Mouse (Mus musculus): ENCODE results near the gene Cda. TPM values are rescaled to one million over a fixed set of nuclear protein-coding genes. Genes with fewer than 3 reads are reported as not detected.

The Cda gene
- total and polyA plus RNA-seq, 3 experiments: 12.4 to 26.1 TPM; not detected in 1

- Histone ChIP-seq H3K27ac (ENCODE audit: control insufficient read depth, low read depth, low read length) (no peak overlapping the region), H3K27me3 (ENCODE audit: control insufficient read depth in 1 of 2, insufficient read depth in 2 of 2, low read length in 2 of 2) (no peaks in the 10 kb centered on the region), H3K79me2 (ENCODE audit: control insufficient read depth, insufficient read depth, low read length, poor library complexity) (no peaks in the 10 kb centered on the region), H3K4me3 (ENCODE audit: control insufficient read depth in 1 of 2, insufficient read depth in 1 of 2, low read depth in 2 of 2, low read length in 2 of 2) (no peak overlapping the region), H3K9ac (ENCODE audit: control insufficient read depth, low read depth, low read length, poor library complexity, severe bottlenecking) (no peak overlapping the region), H3K9me3 (replicated peaks; ENCODE audit: insufficient read depth, low read length) (no peaks in the 10 kb centered on the region), H3K36me3 (ENCODE audit: control insufficient read depth in 1 of 2, insufficient read depth in 2 of 2, low read length in 2 of 2) (peaks cover 0 to 3% of the 10 kb centered on the region in 2 experiments; a peak in 1 of 4 replicates), H3K4me1 (ENCODE audit: control insufficient read depth in 1 of 2, insufficient read depth in 2 of 2, low read length in 2 of 2) (no peaks in the 10 kb centered on the region)
- TF ChIP-seq MAZ (IDR thresholded peaks at IDR 0.05; ENCODE audit: low read depth, low read length) (no peak), USF1 (IDR thresholded peaks at IDR 0.05; ENCODE audit: low read depth, low read length) (no peak), ZNF384 (IDR thresholded peaks at IDR 0.05; ENCODE audit: low read depth, low read length) (peak; percentile 86), POLR2A (IDR thresholded peaks at IDR 0.05; ENCODE audit: control insufficient read depth in 1 of 2, insufficient read depth in 1 of 2, low read depth in 1 of 2, low read length in 2 of 2, poor library complexity in 1 of 2) (no peak), HCFC1 (IDR thresholded peaks at IDR 0.05; ENCODE audit: low read depth, low read length) (no peak), SIN3A (IDR thresholded peaks at IDR 0.05; ENCODE audit: low read length) (no peak), CTCF (IDR thresholded peaks at IDR 0.05 in 2 of 3, conservative IDR thresholded peaks at IDR 0.05 in 1 of 3; ENCODE audit: control insufficient read depth in 1 of 3, insufficient read depth in 1 of 3, low read depth in 2 of 3, low read length in 3 of 3, poor library complexity in 1 of 3, severe bottlenecking in 1 of 3) (peak; percentile 16 to 63 (median 45); a peak in 4 of 6 replicates)
- peak; percentile 39 for DNase-seq (ENCODE audit: low read depth, low spot score)
Measured at GRCm38 (mm10) chr4:138316369-138316768, 51.4 kb downstream of the Cda start.

GRCm38 (mm10) chr4:138315781-138316180 lies 52.0 kb downstream of the Cda start:
- no peak overlapping the region for H3K27ac ChIP-seq (ENCODE audit: control insufficient read depth, low read depth, low read length)
- no peak overlapping the region for H3K4me3 ChIP-seq (ENCODE audit: control insufficient read depth in 1 of 2, insufficient read depth in 1 of 2, low read depth in 2 of 2, low read length in 2 of 2)
- H3K9me3 ChIP-seq (replicated peaks; ENCODE audit: insufficient read depth, low read length): no peaks in the 10 kb centered on the region
- H3K36me3 ChIP-seq (ENCODE audit: control insufficient read depth in 1 of 2, insufficient read depth in 2 of 2, low read length in 2 of 2): peaks cover 0 to 3% of the 10 kb centered on the region in 2 experiments; a peak in 1 of 4 replicates
- TF ChIP-seq ELF1 (IDR thresholded peaks at IDR 0.05; ENCODE audit: low read depth, low read length): no peak
- TF ChIP-seq RAD21 (IDR thresholded peaks at IDR 0.05; ENCODE audit: low read depth, low read length): peak; percentile 21
- peak; percentile 58 to 71 (median 71) for TF ChIP-seq CTCF (IDR thresholded peaks at IDR 0.05 in 2 of 3, conservative IDR thresholded peaks at IDR 0.05 in 1 of 3; ENCODE audit: control insufficient read depth in 1 of 3, insufficient read depth in 1 of 3, low read depth in 2 of 3, low read length in 3 of 3, poor library complexity in 1 of 3, severe bottlenecking in 1 of 3)
- peak; percentile 63 for TF ChIP-seq SMC3 (IDR thresholded peaks at IDR 0.05; ENCODE audit: low read depth, low read length)
- no peak for TF ChIP-seq TAL1 (IDR thresholded peaks at IDR 0.05; ENCODE audit: low read length)
- H3K79me2 ChIP-seq (ENCODE audit: control insufficient read depth, insufficient read depth, low read length, poor library complexity): no peaks in the 10 kb centered on the region
- DNase-seq (ENCODE audit: low read depth, low spot score): peak; percentile 61
- H3K4me1 ChIP-seq (ENCODE audit: control insufficient read depth in 1 of 2, insufficient read depth in 2 of 2, low read length in 2 of 2): no peaks in the 10 kb centered on the region
- no peaks in the 10 kb centered on the region for H3K27me3 ChIP-seq (ENCODE audit: control insufficient read depth in 1 of 2, insufficient read depth in 2 of 2, low read length in 2 of 2)
- H3K9ac ChIP-seq (ENCODE audit: control insufficient read depth, low read depth, low read length, poor library complexity, severe bottlenecking): no peak overlapping the region

- Histone ChIP-seq H3K4me3 (ENCODE audit: control insufficient read depth in 1 of 2, insufficient read depth in 1 of 2, low read depth in 2 of 2, low read length in 2 of 2) (no peak overlapping the region), H3K27ac (ENCODE audit: control insufficient read depth, low read depth, low read length) (no peak overlapping the region), H3K4me1 (ENCODE audit: control insufficient read depth in 1 of 2, insufficient read depth in 2 of 2, low read length in 2 of 2) (no peaks in the 10 kb centered on the region), H3K9ac (ENCODE audit: control insufficient read depth, low read depth, low read length, poor library complexity, severe bottlenecking) (no peak overlapping the region), H3K9me3 (replicated peaks; ENCODE audit: insufficient read depth, low read length) (no peaks in the 10 kb centered on the region), H3K36me3 (ENCODE audit: control insufficient read depth in 1 of 2, insufficient read depth in 2 of 2, low read length in 2 of 2) (peaks cover 0 to 4% of the 10 kb centered on the region in 2 experiments; a peak in 2 of 4 replicates), H3K79me2 (ENCODE audit: control insufficient read depth, insufficient read depth, low read length, poor library complexity) (peaks cover under 1% of the 10 kb centered on the region; the same call in 1 of the 2 replicates), H3K27me3 (ENCODE audit: control insufficient read depth in 1 of 2, insufficient read depth in 2 of 2, low read length in 2 of 2) (no peaks in the 10 kb centered on the region)
- no peak for DNase-seq (ENCODE audit: low read depth, low spot score)
- TF ChIP-seq MXI1 (IDR thresholded peaks at IDR 0.05; ENCODE audit: low read depth, low read length) (no peak), POLR2AphosphoS5 (IDR thresholded peaks at IDR 0.05; ENCODE audit: borderline replicate concordance, low read depth, low read length) (no peak), POLR2A (IDR thresholded peaks at IDR 0.05; ENCODE audit: control insufficient read depth in 1 of 2, insufficient read depth in 1 of 2, low read depth in 1 of 2, low read length in 2 of 2, poor library complexity in 1 of 2) (no peak), ZMIZ1 (IDR thresholded peaks at IDR 0.05; ENCODE audit: low read depth, low read length) (no peak), POLR2AphosphoS2 (IDR thresholded peaks at IDR 0.05; ENCODE audit: low read length) (0 out of 2 replicates have a peak, but pooled peaks have one; percentile 13), BHLHE40 (IDR thresholded peaks at IDR 0.05; ENCODE audit: borderline replicate concordance, low read depth, low read length) (no peak), SMC3 (IDR thresholded peaks at IDR 0.05; ENCODE audit: low read depth, low read length) (no peak)
Measured at GRCm38 (mm10) chr4:138313795-138314194, 54.0 kb downstream of the Cda start.

Measured in MEL (cell line).